Mouse (Mus musculus): ENCODE measurements at regions not wholly inside any gene's neighbourhood (a gene's known extent, or its start where the extent isn't known, plus 50 kb on each side); places are given as distances from the start of the nearest gene placed in this dataset.

GRCm38 (mm10) chr3:52767276-52767675 lies 249.8 kb downstream of the Cog6 start:
- WGBS: 79% methylated on average over 10 of the region's 10 CpGs
- TF ChIP-seq POLR2A (IDR thresholded peaks at IDR 0.05; ENCODE audit: borderline replicate concordance, insufficient read depth, low read length) (no peak), CTCF (IDR thresholded peaks at IDR 0.05; ENCODE audit: borderline replicate concordance, insufficient read depth, low read depth, low read length) (no peak)
- Histone ChIP-seq H3K27me3 (ENCODE audit: control insufficient read depth, insufficient read depth, low read length) (no peaks in the 10 kb centered on the region), H3K27ac (ENCODE audit: insufficient read depth, low read length) (no peak overlapping the region), H3K4me1 (ENCODE audit: control insufficient read depth, insufficient read depth, low read length) (no peaks in the 10 kb centered on the region), H3K4me3 (replicated peaks; ENCODE audit: insufficient read depth, low read depth, low read length) (no peak overlapping the region)
- DNase-seq: no peak

- H3K4me3 ChIP-seq (replicated peaks; ENCODE audit: insufficient read depth, low read depth, low read length): no peak overlapping the region
- WGBS: 45% methylated on average over 5 of the region's 5 CpGs
- H3K4me1 ChIP-seq (ENCODE audit: control insufficient read depth, insufficient read depth, low read length): no peaks in the 10 kb centered on the region
- TF ChIP-seq POLR2A (IDR thresholded peaks at IDR 0.05; ENCODE audit: borderline replicate concordance, insufficient read depth, low read length) (no peak), CTCF (IDR thresholded peaks at IDR 0.05; ENCODE audit: borderline replicate concordance, insufficient read depth, low read depth, low read length) (no peak)
- no peak for DNase-seq
- H3K27ac ChIP-seq (ENCODE audit: insufficient read depth, low read length): no peak overlapping the region
- H3K27me3 ChIP-seq (ENCODE audit: control insufficient read depth, insufficient read depth, low read length): no peaks in the 10 kb centered on the region
Observed at GRCm38 (mm10) chr3:52766841-52767240, 250.2 kb downstream of the Cog6 start.

GRCm38 (mm10) chr3:52764166-52764565 lies 252.9 kb downstream of the Cog6 start:
- 64% methylated on average over 4 of the region's 4 CpGs for WGBS
- Histone ChIP-seq H3K27ac (ENCODE audit: insufficient read depth, low read length) (no peak overlapping the region), H3K27me3 (ENCODE audit: control insufficient read depth, insufficient read depth, low read length) (no peaks in the 10 kb centered on the region), H3K4me3 (replicated peaks; ENCODE audit: insufficient read depth, low read depth, low read length) (no peak overlapping the region), H3K4me1 (ENCODE audit: control insufficient read depth, insufficient read depth, low read length) (no peaks in the 10 kb centered on the region)
- TF ChIP-seq POLR2A (IDR thresholded peaks at IDR 0.05; ENCODE audit: borderline replicate concordance, insufficient read depth, low read length) (no peak), CTCF (IDR thresholded peaks at IDR 0.05; ENCODE audit: borderline replicate concordance, insufficient read depth, low read depth, low read length) (no peak)
- no peak for DNase-seq

GRCm38 (mm10) chr3:52763660-52764059 lies 253.4 kb downstream of the Cog6 start:
- Histone ChIP-seq H3K27me3 (ENCODE audit: control insufficient read depth, insufficient read depth, low read length) (no peaks in the 10 kb centered on the region), H3K27ac (ENCODE audit: insufficient read depth, low read length) (no peak overlapping the region), H3K4me1 (ENCODE audit: control insufficient read depth, insufficient read depth, low read length) (no peaks in the 10 kb centered on the region), H3K4me3 (replicated peaks; ENCODE audit: insufficient read depth, low read depth, low read length) (no peak overlapping the region)
- no peak for DNase-seq
- 54% methylated on average over 5 of the region's 5 CpGs for WGBS
- TF ChIP-seq CTCF (IDR thresholded peaks at IDR 0.05; ENCODE audit: borderline replicate concordance, insufficient read depth, low read depth, low read length): no peak
- no peak for TF ChIP-seq POLR2A (IDR thresholded peaks at IDR 0.05; ENCODE audit: borderline replicate concordance, insufficient read depth, low read length)

GRCm38 (mm10) chr3:52762549-52762948 lies 254.5 kb downstream of the Cog6 start:
- Histone ChIP-seq H3K27me3 (ENCODE audit: control insufficient read depth, insufficient read depth, low read length) (no peaks in the 10 kb centered on the region), H3K27ac (ENCODE audit: insufficient read depth, low read length) (no peak overlapping the region), H3K4me3 (replicated peaks; ENCODE audit: insufficient read depth, low read depth, low read length) (no peak overlapping the region), H3K4me1 (ENCODE audit: control insufficient read depth, insufficient read depth, low read length) (no peaks in the 10 kb centered on the region)
- WGBS: 88% methylated on average over 6 of the region's 6 CpGs
- no peak for TF ChIP-seq POLR2A (IDR thresholded peaks at IDR 0.05; ENCODE audit: borderline replicate concordance, insufficient read depth, low read length)
- TF ChIP-seq CTCF (IDR thresholded peaks at IDR 0.05; ENCODE audit: borderline replicate concordance, insufficient read depth, low read depth, low read length): no peak
- no peak for DNase-seq

- Histone ChIP-seq H3K27ac (ENCODE audit: insufficient read depth, low read length) (no peak overlapping the region), H3K27me3 (ENCODE audit: control insufficient read depth, insufficient read depth, low read length) (no peaks in the 10 kb centered on the region), H3K4me1 (ENCODE audit: control insufficient read depth, insufficient read depth, low read length) (no peaks in the 10 kb centered on the region), H3K4me3 (replicated peaks; ENCODE audit: insufficient read depth, low read depth, low read length) (no peak overlapping the region)
- no peak for DNase-seq
- no peak for TF ChIP-seq CTCF (IDR thresholded peaks at IDR 0.05; ENCODE audit: borderline replicate concordance, insufficient read depth, low read depth, low read length)
- TF ChIP-seq POLR2A (IDR thresholded peaks at IDR 0.05; ENCODE audit: borderline replicate concordance, insufficient read depth, low read length): no peak
- WGBS: 93% methylated on average over 11 of the region's 11 CpGs
Observed at GRCm38 (mm10) chr3:52759846-52760245, 257.2 kb downstream of the Cog6 start.

- Histone ChIP-seq H3K27ac (ENCODE audit: insufficient read depth, low read length) (no peak overlapping the region), H3K4me1 (ENCODE audit: control insufficient read depth, insufficient read depth, low read length) (no peaks in the 10 kb centered on the region), H3K27me3 (ENCODE audit: control insufficient read depth, insufficient read depth, low read length) (no peaks in the 10 kb centered on the region), H3K4me3 (replicated peaks; ENCODE audit: insufficient read depth, low read depth, low read length) (no peak overlapping the region)
- TF ChIP-seq POLR2A (IDR thresholded peaks at IDR 0.05; ENCODE audit: borderline replicate concordance, insufficient read depth, low read length): no peak
- TF ChIP-seq CTCF (IDR thresholded peaks at IDR 0.05; ENCODE audit: borderline replicate concordance, insufficient read depth, low read depth, low read length): peak; percentile 82
- DNase-seq: peak; percentile 54 to 63
- WGBS: 22% methylated on average over 2 of the region's 2 CpGs
Observed at GRCm38 (mm10) chr3:52758561-52758960, 258.5 kb downstream of the Cog6 start.

GRCm38 (mm10) chr3:52756816-52757215 lies 260.2 kb downstream of the Cog6 start:
- Histone ChIP-seq H3K4me1 (ENCODE audit: control insufficient read depth, insufficient read depth, low read length) (no peaks in the 10 kb centered on the region), H3K27me3 (ENCODE audit: control insufficient read depth, insufficient read depth, low read length) (no peaks in the 10 kb centered on the region), H3K4me3 (replicated peaks; ENCODE audit: insufficient read depth, low read depth, low read length) (no peak overlapping the region), H3K27ac (ENCODE audit: insufficient read depth, low read length) (no peak overlapping the region)
- 94% methylated on average over 5 of the region's 5 CpGs for WGBS
- no peak for DNase-seq
- TF ChIP-seq POLR2A (IDR thresholded peaks at IDR 0.05; ENCODE audit: borderline replicate concordance, insufficient read depth, low read length) (no peak), CTCF (IDR thresholded peaks at IDR 0.05; ENCODE audit: borderline replicate concordance, insufficient read depth, low read depth, low read length) (no peak)

All from cerebellum, adult 2 months (tissue).